Mouse (Mus musculus) frontal cortex, postnatal 14 days (tissue): ENCODE data around the gene Crlf1.

Source experiments
- DNase-seq, 2 experiments: peaks; one replicate each; pipeline ENCODE4 v3.0.0; 2022; ENCODE audit warnings: low spot score in 2 of 2

Gene Crlf1

DNA sequence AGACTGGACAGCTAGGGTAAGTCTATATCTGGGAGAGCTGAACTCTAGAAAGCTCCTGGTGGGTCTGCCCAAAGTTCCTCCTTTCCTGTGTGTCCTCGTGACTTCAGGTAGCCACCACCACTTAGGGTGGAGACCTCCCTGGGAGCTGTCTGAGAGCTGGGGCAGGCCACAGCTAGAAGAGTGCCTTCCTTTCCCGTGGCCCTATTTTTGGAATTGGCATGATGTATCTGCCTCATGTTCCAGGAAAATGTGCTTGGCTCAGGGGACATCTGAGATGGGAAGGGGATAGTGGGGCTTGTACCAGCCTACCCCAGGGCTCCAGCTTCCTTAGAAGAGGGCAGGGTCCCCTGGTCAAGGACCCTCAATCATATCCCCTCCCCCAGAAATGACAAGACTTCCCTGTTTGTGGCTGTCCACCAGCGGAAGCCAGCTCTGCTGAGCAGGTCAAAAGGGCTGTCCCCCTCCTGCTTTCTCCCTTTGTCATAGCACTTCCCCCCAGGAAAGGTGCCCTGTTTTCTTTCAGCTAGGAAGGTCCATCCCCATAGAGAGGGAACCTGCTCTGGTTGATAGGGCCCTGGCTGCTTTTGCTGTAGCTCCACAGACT, 58.7 kb downstream of the Crlf1 start:
- no peak for DNase-seq

GRCm38 (mm10) chr8:70552836-70553235, 59.9 kb downstream of the Crlf1 start:
- DNase-seq = no peak
